Mouse (Mus musculus) megakaryocyte, embryonic 14.5 days (primary cell): Measurements from ENCODE around the gene Fam219a.

Experiments
- FLI1 ChIP-seq: IDR thresholded peaks from 2 replicates; pipeline ENCODE4 v1.6.1; 2012; ENCODE audit warnings: low read length, inconsistent platforms, mixed read lengths
- GATA1 ChIP-seq: IDR thresholded peaks from 3 replicates; pipeline ENCODE4 v1.6.1; 2012; ENCODE audit warnings: mixed read lengths, low read length, inconsistent platforms, borderline replicate concordance

- TF ChIP-seq GATA1, result no peak
- TF ChIP-seq FLI1, result no peak
Observed at GRCm38 (mm10) chr4:41522788-41523187, 46.5 kb downstream of the Fam219a start.
